Mouse (Mus musculus) heart, adult 2 months (tissue): ENCODE data around the gene Cdca3.

Source experiments
- CTCF ChIP-seq: fragments of 200-600 bp; IDR thresholded peaks from 2 replicates; pipeline ENCODE4 v1.8.1; 2022; ENCODE audit warnings: antibody characterized with exemption, mild to moderate bottlenecking, moderate library complexity
- EP300 ChIP-seq: fragments of 200-500 bp; IDR thresholded peaks from 2 replicates; pipeline ENCODE4 v1.6.1; 2011; ENCODE audit warnings: low read depth, low read length, control low read depth; ENCODE audit not compliant: insufficient read depth
- POLR2A ChIP-seq: fragments of 200-500 bp; IDR thresholded peaks from 2 replicates; pipeline ENCODE4 v1.6.1; 2011; ENCODE audit warnings: mild to moderate bottlenecking, low read depth, low read length, control low read depth; ENCODE audit not compliant: insufficient read depth

DNA sequence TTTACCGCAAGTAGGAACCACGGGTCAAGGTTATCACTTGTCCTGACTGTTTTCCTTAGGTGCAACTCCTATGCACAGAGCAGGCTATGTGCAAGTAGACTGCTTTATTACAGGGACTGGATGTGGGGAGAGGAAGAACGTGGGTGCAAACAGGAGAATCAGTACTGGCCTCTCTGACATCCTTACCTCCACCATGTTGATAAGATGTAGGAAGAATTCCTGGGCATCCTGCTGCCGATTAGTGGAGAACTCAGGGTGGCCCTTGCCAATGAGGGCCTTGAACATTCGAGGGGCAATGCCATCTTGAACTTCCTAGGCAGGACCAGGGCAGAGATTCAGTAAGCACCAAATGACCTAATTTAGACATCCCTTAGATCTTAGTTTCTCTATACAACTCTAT is 8.5 kb upstream of the Cdca3 start:
- no peak for TF ChIP-seq CTCF
- TF ChIP-seq POLR2A, result no peak
- TF ChIP-seq EP300, result no peak
